Mouse (Mus musculus): ENCODE data around the gene Mif4gd. TPM values are rescaled to one million over a fixed set of nuclear protein-coding genes. Genes with fewer than 3 reads are reported as not detected.
"Not testable (repeated sequence)": the region's sequence is repeated elsewhere in the genome, so short reads cannot be mapped to it uniquely, and the experiment has no call there.

Gene Mif4gd
- polyA plus RNA-seq, 1 experiment from 2014 or later, result 12.5 TPM

- not testable (repeated sequence) for H3K9ac ChIP-seq (ENCODE audit: low read length); H3K9me3 ChIP-seq (replicated peaks; ENCODE audit: control insufficient read depth, low read length); DNase-seq (ENCODE audit: low spot score); ATAC-seq; H3K27ac ChIP-seq (ENCODE audit: low read depth, low read length); H3K27me3 ChIP-seq (replicated peaks; ENCODE audit: control insufficient read depth, insufficient read depth, low read length); H3K4me2 ChIP-seq (ENCODE audit: low read length); H3K4me1 ChIP-seq (ENCODE audit: control insufficient read depth, insufficient read depth, low read length); H3K4me3 ChIP-seq (ENCODE audit: low read depth, low read length)
- peaks cover 43% of the 10 kb centered on the region for H3K36me3 ChIP-seq (ENCODE audit: control insufficient read depth, insufficient read depth, low read length)
- WGBS, result 89% methylated on average over 14 of the region's 14 CpGs
Measured at GRCm38 (mm10) chr11:115645498-115645897, 32.7 kb upstream of the Mif4gd start.

DNA sequence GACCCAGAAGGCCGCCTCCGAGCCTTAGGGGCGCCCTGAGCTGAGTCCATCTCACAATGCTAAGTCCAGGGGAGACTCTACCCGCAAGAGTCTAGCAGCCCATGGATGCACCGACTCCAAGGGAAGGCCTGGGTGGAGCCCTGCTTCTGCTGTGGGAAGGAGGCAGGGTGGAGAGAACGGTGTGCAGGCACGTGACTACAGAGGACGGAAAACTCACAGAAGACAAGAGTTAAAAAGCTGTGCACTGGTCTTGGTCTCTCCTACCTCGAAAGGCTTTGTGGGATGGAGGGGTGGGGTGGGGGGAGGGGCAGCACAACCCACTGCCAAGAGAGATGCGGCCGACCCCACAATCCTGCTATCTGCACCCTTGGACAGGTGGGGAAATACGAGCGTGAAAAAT, 31.5 kb upstream of the Mif4gd start:
- Histone ChIP-seq H3K9ac (ENCODE audit: low read length) (no peak overlapping the region), H3K4me2 (ENCODE audit: low read length) (no peak overlapping the region), H3K27ac (ENCODE audit: low read depth, low read length) (no peak overlapping the region), H3K27me3 (replicated peaks; ENCODE audit: control insufficient read depth, insufficient read depth, low read length) (no peaks in the 10 kb centered on the region), H3K4me1 (ENCODE audit: control insufficient read depth, insufficient read depth, low read length) (no peaks in the 10 kb centered on the region), H3K36me3 (ENCODE audit: control insufficient read depth, insufficient read depth, low read length) (peaks cover 43% of the 10 kb centered on the region), H3K9me3 (replicated peaks; ENCODE audit: control insufficient read depth, low read length) (no peaks in the 10 kb centered on the region), H3K4me3 (ENCODE audit: low read depth, low read length) (no peak overlapping the region)
- 92% methylated on average over 13 of the region's 13 CpGs for WGBS
- DNase-seq (ENCODE audit: low spot score), result no peak
- no peak for ATAC-seq

DNA sequence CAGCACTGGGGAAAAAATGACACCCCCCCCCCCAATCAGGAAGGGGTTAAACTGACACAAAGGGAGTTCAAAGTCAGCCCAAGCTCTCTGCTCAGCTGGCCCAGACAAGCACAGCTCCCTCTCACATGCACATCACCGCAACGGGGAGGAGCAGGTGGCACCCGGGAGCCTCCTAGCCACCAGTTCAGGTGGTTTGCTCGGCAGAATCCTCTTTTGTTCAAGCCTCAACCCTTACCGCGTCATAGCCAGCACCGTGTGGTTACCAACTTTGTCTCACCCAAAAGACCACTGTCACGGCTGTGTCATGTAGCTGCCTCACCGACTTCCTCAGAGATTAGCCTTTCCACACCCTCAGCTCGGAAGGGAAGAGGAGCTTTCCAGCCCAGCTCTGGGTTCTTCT, 30.5 kb upstream of the Mif4gd start:
- Histone ChIP-seq H3K4me1 (ENCODE audit: control insufficient read depth, insufficient read depth, low read length) (no peaks in the 10 kb centered on the region), H3K27me3 (replicated peaks; ENCODE audit: control insufficient read depth, insufficient read depth, low read length) (no peaks in the 10 kb centered on the region), H3K9me3 (replicated peaks; ENCODE audit: control insufficient read depth, low read length) (no peaks in the 10 kb centered on the region), H3K9ac (ENCODE audit: low read length) (no peak overlapping the region), H3K27ac (ENCODE audit: low read depth, low read length) (no peak overlapping the region), H3K36me3 (ENCODE audit: control insufficient read depth, insufficient read depth, low read length) (peaks cover 41% of the 10 kb centered on the region), H3K4me3 (ENCODE audit: low read depth, low read length) (no peak overlapping the region), H3K4me2 (ENCODE audit: low read length) (no peak overlapping the region)
- DNase-seq (ENCODE audit: low spot score) (no peak), ATAC-seq (no peak)
- 73% methylated on average over 10 of the region's 10 CpGs for WGBS

DNA sequence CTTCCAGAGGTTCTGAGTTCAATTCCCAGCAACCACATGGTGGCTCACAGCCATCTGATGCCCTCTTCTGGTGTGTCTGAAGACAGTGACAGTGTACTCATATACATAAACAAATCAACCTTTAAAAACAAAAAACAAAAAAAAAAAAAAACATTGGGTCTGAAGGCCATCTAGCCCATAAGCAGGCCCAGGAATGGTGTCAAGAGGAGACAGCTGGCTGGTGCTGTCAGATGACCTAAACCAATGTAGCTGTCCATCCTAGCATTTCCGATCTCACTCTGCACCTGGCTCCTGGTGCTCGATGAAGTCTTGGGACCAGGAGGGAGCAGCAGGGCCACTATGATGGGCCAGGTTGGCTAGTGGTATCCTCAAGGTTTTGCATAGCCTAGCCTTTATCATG, 29.9 kb upstream of the Mif4gd start:
- Histone ChIP-seq H3K4me3 (ENCODE audit: low read depth, low read length) (no peak overlapping the region), H3K27ac (ENCODE audit: low read depth, low read length) (no peak overlapping the region), H3K9ac (ENCODE audit: low read length) (no peak overlapping the region), H3K36me3 (ENCODE audit: control insufficient read depth, insufficient read depth, low read length) (peaks cover 39% of the 10 kb centered on the region), H3K9me3 (replicated peaks; ENCODE audit: control insufficient read depth, low read length) (no peaks in the 10 kb centered on the region), H3K27me3 (replicated peaks; ENCODE audit: control insufficient read depth, insufficient read depth, low read length) (no peaks in the 10 kb centered on the region), H3K4me2 (ENCODE audit: low read length) (no peak overlapping the region), H3K4me1 (ENCODE audit: control insufficient read depth, insufficient read depth, low read length) (no peaks in the 10 kb centered on the region)
- ATAC-seq (no peak), DNase-seq (ENCODE audit: low spot score) (no peak)
- WGBS, result 93% methylated on average over 2 of the region's 2 CpGs

DNA sequence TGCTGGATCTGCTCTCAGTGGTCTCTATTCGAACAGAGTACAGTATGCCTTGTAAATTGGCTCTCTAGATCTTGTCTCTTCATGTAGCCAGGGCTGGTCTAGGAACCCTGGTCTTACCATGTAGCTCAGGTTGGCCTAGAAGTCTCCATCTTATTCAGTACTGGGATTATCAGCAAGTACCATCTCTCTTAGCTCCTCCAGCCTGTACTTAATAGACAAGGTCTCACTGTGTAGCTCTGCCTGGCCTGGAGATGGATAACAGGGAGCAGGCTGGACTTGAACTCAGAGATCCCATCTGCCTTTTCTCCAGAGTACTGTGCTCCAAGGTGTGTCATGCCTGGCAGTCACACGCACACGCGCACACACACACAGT, 28.9 kb upstream of the Mif4gd start:
- DNase-seq (ENCODE audit: low spot score), result no peak
- H3K4me2 ChIP-seq (ENCODE audit: low read length), result no peak overlapping the region
- H3K9me3 ChIP-seq (replicated peaks; ENCODE audit: control insufficient read depth, low read length), result no peaks in the 10 kb centered on the region
- no peak overlapping the region for H3K9ac ChIP-seq (ENCODE audit: low read length)
- no peak overlapping the region for H3K27ac ChIP-seq (ENCODE audit: low read depth, low read length)
- ATAC-seq, result no peak
- no peak overlapping the region for H3K4me3 ChIP-seq (ENCODE audit: low read depth, low read length)
- no peaks in the 10 kb centered on the region for H3K27me3 ChIP-seq (replicated peaks; ENCODE audit: control insufficient read depth, insufficient read depth, low read length)
- 87% methylated on average over 4 of the region's 4 CpGs for WGBS
- H3K36me3 ChIP-seq (ENCODE audit: control insufficient read depth, insufficient read depth, low read length), result peaks cover 35% of the 10 kb centered on the region
- no peaks in the 10 kb centered on the region for H3K4me1 ChIP-seq (ENCODE audit: control insufficient read depth, insufficient read depth, low read length)

GRCm38 (mm10) chr11:115640978-115641663, 28.4 kb upstream of the Mif4gd start:
- peaks cover 31% of the 10 kb centered on the region for H3K36me3 ChIP-seq (ENCODE audit: control insufficient read depth, insufficient read depth, low read length)
- H3K4me2 ChIP-seq (ENCODE audit: low read length), result no peak overlapping the region
- no peaks in the 10 kb centered on the region for H3K27me3 ChIP-seq (replicated peaks; ENCODE audit: control insufficient read depth, insufficient read depth, low read length)
- no peak overlapping the region for H3K9ac ChIP-seq (ENCODE audit: low read length)
- H3K27ac ChIP-seq (ENCODE audit: low read depth, low read length), result no peak overlapping the region
- ATAC-seq (no peak), DNase-seq (ENCODE audit: low spot score) (no peak)
- no peaks in the 10 kb centered on the region for H3K9me3 ChIP-seq (replicated peaks; ENCODE audit: control insufficient read depth, low read length)
- no peaks in the 10 kb centered on the region for H3K4me1 ChIP-seq (ENCODE audit: control insufficient read depth, insufficient read depth, low read length)
- no peak overlapping the region for H3K4me3 ChIP-seq (ENCODE audit: low read depth, low read length)
- WGBS, result 57% methylated on average over 14 of the region's 14 CpGs

DNA sequence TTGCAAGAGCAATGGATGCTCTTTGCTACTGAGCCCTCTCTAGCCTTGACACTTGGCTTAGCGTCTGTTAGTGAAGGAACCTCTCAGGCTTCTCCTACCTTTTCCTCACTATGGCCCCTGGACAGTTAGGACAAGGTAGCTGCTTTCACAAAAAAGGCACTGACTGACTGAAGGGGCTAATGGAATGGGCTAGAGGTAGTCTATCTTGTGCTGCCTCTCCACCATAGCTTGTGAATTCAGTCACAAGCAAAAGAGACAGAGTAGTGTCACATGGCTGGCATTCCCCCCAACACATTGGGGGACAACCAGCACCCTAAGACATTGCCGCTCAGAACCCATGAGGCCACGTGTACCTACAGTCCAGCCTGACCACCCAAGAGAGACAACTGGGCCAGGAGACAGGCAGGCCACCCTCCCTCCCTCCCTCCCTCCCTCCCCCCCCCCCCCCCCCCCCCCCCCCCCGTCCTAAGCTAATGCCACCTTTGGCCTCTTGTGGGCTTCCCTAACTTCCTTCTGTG, 27.6 kb upstream of the Mif4gd start:
- no peak overlapping the region for H3K9ac ChIP-seq (ENCODE audit: low read length)
- 82% methylated on average over 3 of the region's 4 CpGs for WGBS
- no peak overlapping the region for H3K27ac ChIP-seq (ENCODE audit: low read depth, low read length)
- no peak overlapping the region for H3K4me3 ChIP-seq (ENCODE audit: low read depth, low read length)
- no peaks in the 10 kb centered on the region for H3K9me3 ChIP-seq (replicated peaks; ENCODE audit: control insufficient read depth, low read length)
- H3K4me2 ChIP-seq (ENCODE audit: low read length), result no peak overlapping the region
- DNase-seq (ENCODE audit: low spot score) (no peak), ATAC-seq (no peak)
- H3K27me3 ChIP-seq (replicated peaks; ENCODE audit: control insufficient read depth, insufficient read depth, low read length), result no peaks in the 10 kb centered on the region
- H3K36me3 ChIP-seq (ENCODE audit: control insufficient read depth, insufficient read depth, low read length), result peaks cover 25% of the 10 kb centered on the region
- H3K4me1 ChIP-seq (ENCODE audit: control insufficient read depth, insufficient read depth, low read length), result no peaks in the 10 kb centered on the region

- Histone ChIP-seq H3K4me2 (ENCODE audit: low read length) (no peak overlapping the region), H3K36me3 (ENCODE audit: control insufficient read depth, insufficient read depth, low read length) (peaks cover 17% of the 10 kb centered on the region), H3K4me3 (ENCODE audit: low read depth, low read length) (no peak overlapping the region), H3K9me3 (replicated peaks; ENCODE audit: control insufficient read depth, low read length) (no peaks in the 10 kb centered on the region), H3K4me1 (ENCODE audit: control insufficient read depth, insufficient read depth, low read length) (no peaks in the 10 kb centered on the region), H3K27ac (ENCODE audit: low read depth, low read length) (no peak overlapping the region), H3K27me3 (replicated peaks; ENCODE audit: control insufficient read depth, insufficient read depth, low read length) (no peaks in the 10 kb centered on the region), H3K9ac (ENCODE audit: low read length) (no peak overlapping the region)
- DNase-seq (ENCODE audit: low spot score) (no peak), ATAC-seq (no peak)
- 98% methylated on average over 4 of the region's 4 CpGs for WGBS
Measured at GRCm38 (mm10) chr11:115639540-115639939, 26.8 kb upstream of the Mif4gd start.

DNA sequence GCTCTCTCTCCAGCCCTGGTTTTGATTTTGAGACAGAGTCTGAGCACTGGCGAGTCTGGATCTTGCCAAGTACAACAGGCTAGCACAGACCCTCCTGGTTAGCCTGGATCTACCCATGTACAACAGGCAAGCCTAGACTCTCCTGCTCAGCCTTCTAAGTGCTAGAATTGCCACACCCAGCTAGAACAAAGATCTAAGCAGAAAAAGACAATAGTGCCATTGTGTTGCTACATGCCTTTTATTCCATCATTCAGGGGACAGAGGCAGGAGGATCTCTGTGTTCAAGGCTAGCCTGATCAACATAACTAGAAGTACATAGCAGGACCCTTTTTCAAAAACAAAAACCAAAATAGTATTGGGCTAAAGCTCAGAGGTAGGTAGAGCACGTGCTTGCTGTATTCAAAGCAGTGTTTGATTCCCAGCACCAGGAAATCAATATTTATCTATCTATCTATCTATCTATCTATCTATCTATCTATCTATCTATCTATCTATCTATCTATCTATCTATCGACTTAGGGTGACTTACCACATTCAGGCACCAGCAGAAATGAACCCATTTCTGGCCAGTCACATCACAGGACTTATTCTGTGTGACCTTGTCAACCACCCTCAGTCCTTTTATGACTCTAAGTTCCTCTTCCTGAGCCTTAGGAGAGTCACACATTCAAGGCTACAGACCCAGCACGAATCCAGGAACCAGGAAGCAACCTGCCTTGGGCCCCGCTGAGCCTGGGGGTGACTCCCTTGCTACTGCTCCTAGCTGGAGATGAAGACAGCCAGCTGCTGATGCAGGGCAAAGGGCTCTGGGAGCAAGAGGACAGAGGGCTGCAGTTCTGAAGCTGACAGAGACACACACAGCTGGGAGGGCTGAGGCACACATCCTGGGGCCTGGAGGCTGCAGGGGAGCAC, 26.0 kb upstream of the Mif4gd start:
- Histone ChIP-seq H3K9ac (ENCODE audit: low read length) (no peak overlapping the region), H3K4me3 (ENCODE audit: low read depth, low read length) (no peak overlapping the region), H3K4me1 (ENCODE audit: control insufficient read depth, insufficient read depth, low read length) (no peaks in the 10 kb centered on the region), H3K4me2 (ENCODE audit: low read length) (no peak overlapping the region), H3K9me3 (replicated peaks; ENCODE audit: control insufficient read depth, low read length) (no peaks in the 10 kb centered on the region), H3K27ac (ENCODE audit: low read depth, low read length) (no peak overlapping the region), H3K27me3 (replicated peaks; ENCODE audit: control insufficient read depth, insufficient read depth, low read length) (no peaks in the 10 kb centered on the region), H3K36me3 (ENCODE audit: control insufficient read depth, insufficient read depth, low read length) (peaks cover 12% of the 10 kb centered on the region; the same call in 1 of the 2 replicates)
- no peak for ATAC-seq
- DNase-seq (ENCODE audit: low spot score), result no peak
- 83% methylated on average over 5 of the region's 5 CpGs for WGBS
